Mouse (Mus musculus): Measurements from ENCODE around the gene Vav3. TPM values are rescaled to one million over a fixed set of nuclear protein-coding genes. Genes with fewer than 3 reads are reported as not detected.

The Vav3 gene
- polyA plus RNA-seq, 1 experiment from 2014 or later: 3.3 TPM

DNA sequence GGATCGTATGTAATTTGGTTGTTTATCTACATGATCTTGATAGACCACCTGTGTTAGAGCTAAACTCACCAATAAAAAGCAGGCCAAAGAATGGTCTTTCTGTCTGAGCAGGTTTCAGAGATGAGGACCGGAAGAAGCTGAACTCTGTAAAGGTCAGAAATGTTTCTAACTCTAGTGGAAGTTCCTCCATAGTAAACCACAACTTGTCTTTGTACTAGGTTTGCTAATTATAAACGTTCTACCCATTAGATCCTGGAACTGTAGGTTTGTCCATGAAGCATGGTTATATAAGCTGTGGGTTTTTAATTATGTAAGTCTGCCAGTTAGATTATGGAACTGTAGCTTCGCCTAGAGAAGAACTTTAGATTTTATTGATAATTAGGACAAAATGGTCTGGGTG, 20.3 kb downstream of the Vav3 start:
- DNase-seq (ENCODE audit: low spot score) (no peak), ATAC-seq (ENCODE audit: insufficient number of reproducible peaks, low FRiP score, low TSS enrichment, low read depth) (no peak)
- no peak overlapping the region for H3K4me2 ChIP-seq (ENCODE audit: low read depth, severe bottlenecking)
- H3K9me3 ChIP-seq (ENCODE audit: control insufficient read depth, low read length): no peaks in the 10 kb centered on the region
- no peak overlapping the region for H3K27ac ChIP-seq (replicated peaks; ENCODE audit: low read depth, low read length)
- H3K36me3 ChIP-seq (ENCODE audit: control insufficient read depth, insufficient read depth, low read length): no peaks in the 10 kb centered on the region
- no peaks in the 10 kb centered on the region for H3K27me3 ChIP-seq (ENCODE audit: control insufficient read depth, insufficient read depth, low read length)
- H3K9ac ChIP-seq (ENCODE audit: low read length): no peak overlapping the region
- H3K4me3 ChIP-seq (ENCODE audit: low read depth, low read length): no peak overlapping the region
- H3K4me1 ChIP-seq (ENCODE audit: control insufficient read depth, insufficient read depth, low read length): no peaks in the 10 kb centered on the region
- 66% methylated on average over 4 of the region's 4 CpGs for WGBS

DNA sequence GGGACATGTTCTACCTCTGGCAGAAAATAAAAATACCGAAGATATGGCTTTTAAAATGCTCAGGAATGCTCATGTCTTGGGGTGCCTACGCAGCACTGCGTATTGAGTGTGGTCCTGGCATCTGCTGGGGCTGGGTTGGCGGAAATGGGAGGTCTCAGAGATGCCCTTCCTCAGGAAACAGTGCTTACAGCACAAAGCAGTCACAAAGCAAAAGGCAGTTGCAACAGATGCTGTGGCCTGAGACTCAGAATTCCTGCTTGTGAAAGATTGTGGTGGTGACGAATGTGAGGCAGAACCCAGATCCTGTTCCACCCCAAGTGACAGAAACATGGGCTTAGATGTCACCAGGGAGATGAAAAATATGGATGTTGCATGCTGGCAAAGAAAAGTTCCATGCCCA, 21.4 kb downstream of the Vav3 start:
- Histone ChIP-seq H3K4me2 (ENCODE audit: low read depth, severe bottlenecking) (no peak overlapping the region), H3K4me1 (ENCODE audit: control insufficient read depth, insufficient read depth, low read length) (no peaks in the 10 kb centered on the region), H3K36me3 (ENCODE audit: control insufficient read depth, insufficient read depth, low read length) (no peaks in the 10 kb centered on the region), H3K9me3 (ENCODE audit: control insufficient read depth, low read length) (no peaks in the 10 kb centered on the region), H3K9ac (ENCODE audit: low read length) (no peak overlapping the region), H3K4me3 (ENCODE audit: low read depth, low read length) (no peak overlapping the region), H3K27ac (replicated peaks; ENCODE audit: low read depth, low read length) (no peak overlapping the region), H3K27me3 (ENCODE audit: control insufficient read depth, insufficient read depth, low read length) (no peaks in the 10 kb centered on the region)
- no peak for DNase-seq (ENCODE audit: low spot score)
- ATAC-seq (ENCODE audit: insufficient number of reproducible peaks, low FRiP score, low TSS enrichment, low read depth): no peak
- 86% methylated on average over 5 of the region's 5 CpGs for WGBS

DNA sequence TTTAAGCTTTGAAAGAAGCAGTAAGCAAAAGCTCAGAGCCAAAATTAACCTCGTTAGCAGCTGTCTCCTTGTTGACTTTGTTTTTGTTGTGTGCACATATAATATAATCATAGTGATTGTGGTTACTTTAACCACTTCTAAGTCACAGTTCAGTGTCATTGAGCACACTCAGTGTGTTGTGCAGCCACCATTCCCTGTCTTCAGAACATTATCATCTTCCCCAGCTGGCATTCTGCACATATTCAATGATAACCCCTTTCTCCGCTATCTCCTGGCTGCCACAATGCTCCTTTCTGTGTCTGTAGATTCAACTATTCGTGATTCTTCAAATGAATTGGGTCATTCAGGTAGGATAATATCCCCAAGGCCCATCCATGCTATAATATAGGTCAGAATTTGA, 21.9 kb downstream of the Vav3 start:
- Histone ChIP-seq H3K4me1 (ENCODE audit: control insufficient read depth, insufficient read depth, low read length) (no peaks in the 10 kb centered on the region), H3K9ac (ENCODE audit: low read length) (no peak overlapping the region), H3K9me3 (ENCODE audit: control insufficient read depth, low read length) (no peaks in the 10 kb centered on the region), H3K27ac (replicated peaks; ENCODE audit: low read depth, low read length) (no peak overlapping the region), H3K27me3 (ENCODE audit: control insufficient read depth, insufficient read depth, low read length) (no peaks in the 10 kb centered on the region), H3K4me3 (ENCODE audit: low read depth, low read length) (no peak overlapping the region), H3K36me3 (ENCODE audit: control insufficient read depth, insufficient read depth, low read length) (no peaks in the 10 kb centered on the region), H3K4me2 (ENCODE audit: low read depth, severe bottlenecking) (no peak overlapping the region)
- ATAC-seq (ENCODE audit: insufficient number of reproducible peaks, low FRiP score, low TSS enrichment, low read depth) (no peak), DNase-seq (ENCODE audit: low spot score) (no peak)
- 91% methylated on average over 3 of the region's 3 CpGs for WGBS

DNA sequence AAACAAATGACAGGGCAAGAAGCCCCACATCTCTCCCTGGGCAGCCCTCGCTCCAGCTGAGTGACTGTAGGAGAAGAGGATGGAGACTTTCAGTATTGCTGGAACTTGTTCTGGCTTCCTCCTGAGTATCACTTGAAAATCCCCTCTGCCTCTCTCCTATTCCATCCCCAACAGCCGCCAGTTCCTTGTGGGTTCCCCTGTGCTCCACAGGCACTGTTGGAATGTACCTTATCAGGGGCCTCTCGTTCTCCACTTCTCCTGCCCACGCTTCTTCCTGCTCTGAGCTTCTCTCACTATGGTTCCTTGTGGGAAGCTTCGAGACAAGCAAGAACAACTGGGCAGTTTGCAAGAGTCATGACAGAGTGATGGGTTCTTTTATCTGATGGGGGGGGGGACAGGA, 23.1 kb downstream of the Vav3 start:
- Histone ChIP-seq H3K4me3 (ENCODE audit: low read depth, low read length) (no peak overlapping the region), H3K9me3 (ENCODE audit: control insufficient read depth, low read length) (no peaks in the 10 kb centered on the region), H3K9ac (ENCODE audit: low read length) (no peak overlapping the region), H3K36me3 (ENCODE audit: control insufficient read depth, insufficient read depth, low read length) (no peaks in the 10 kb centered on the region), H3K27me3 (ENCODE audit: control insufficient read depth, insufficient read depth, low read length) (no peaks in the 10 kb centered on the region), H3K27ac (replicated peaks; ENCODE audit: low read depth, low read length) (no peak overlapping the region), H3K4me2 (ENCODE audit: low read depth, severe bottlenecking) (no peak overlapping the region), H3K4me1 (ENCODE audit: control insufficient read depth, insufficient read depth, low read length) (no peaks in the 10 kb centered on the region)
- WGBS: 70% methylated on average over 5 of the region's 5 CpGs
- no peak for ATAC-seq (ENCODE audit: insufficient number of reproducible peaks, low FRiP score, low TSS enrichment, low read depth)
- DNase-seq (ENCODE audit: low spot score): no peak

DNA sequence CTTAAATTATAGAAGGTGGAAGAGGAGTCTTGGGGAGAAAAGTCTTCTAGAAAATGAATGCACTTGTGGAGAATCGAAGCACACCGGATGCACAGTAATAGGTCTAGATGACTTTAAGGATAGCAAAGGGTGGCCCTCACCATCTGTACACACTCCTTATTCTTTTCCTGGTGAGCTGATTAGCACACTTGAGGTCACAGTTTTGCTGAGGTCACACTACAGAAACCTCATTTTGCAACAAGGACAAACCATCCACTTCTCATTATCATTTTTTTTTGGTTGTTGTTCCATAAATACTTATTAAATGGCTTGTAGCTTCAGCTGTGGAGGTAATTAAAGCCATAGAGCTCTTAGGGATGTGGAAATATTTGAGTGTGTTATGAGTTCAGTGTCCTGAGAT, 25.4 kb downstream of the Vav3 start:
- DNase-seq (ENCODE audit: low spot score) (no peak), ATAC-seq (ENCODE audit: insufficient number of reproducible peaks, low FRiP score, low TSS enrichment, low read depth) (no peak)
- Histone ChIP-seq H3K9ac (ENCODE audit: low read length) (no peak overlapping the region), H3K4me1 (ENCODE audit: control insufficient read depth, insufficient read depth, low read length) (no peaks in the 10 kb centered on the region), H3K4me2 (ENCODE audit: low read depth, severe bottlenecking) (no peak overlapping the region), H3K4me3 (ENCODE audit: low read depth, low read length) (no peak overlapping the region), H3K9me3 (ENCODE audit: control insufficient read depth, low read length) (no peaks in the 10 kb centered on the region), H3K27me3 (ENCODE audit: control insufficient read depth, insufficient read depth, low read length) (no peaks in the 10 kb centered on the region), H3K36me3 (ENCODE audit: control insufficient read depth, insufficient read depth, low read length) (no peaks in the 10 kb centered on the region), H3K27ac (replicated peaks; ENCODE audit: low read depth, low read length) (no peak overlapping the region)
- WGBS: 90% methylated on average over 2 of the region's 2 CpGs

DNA sequence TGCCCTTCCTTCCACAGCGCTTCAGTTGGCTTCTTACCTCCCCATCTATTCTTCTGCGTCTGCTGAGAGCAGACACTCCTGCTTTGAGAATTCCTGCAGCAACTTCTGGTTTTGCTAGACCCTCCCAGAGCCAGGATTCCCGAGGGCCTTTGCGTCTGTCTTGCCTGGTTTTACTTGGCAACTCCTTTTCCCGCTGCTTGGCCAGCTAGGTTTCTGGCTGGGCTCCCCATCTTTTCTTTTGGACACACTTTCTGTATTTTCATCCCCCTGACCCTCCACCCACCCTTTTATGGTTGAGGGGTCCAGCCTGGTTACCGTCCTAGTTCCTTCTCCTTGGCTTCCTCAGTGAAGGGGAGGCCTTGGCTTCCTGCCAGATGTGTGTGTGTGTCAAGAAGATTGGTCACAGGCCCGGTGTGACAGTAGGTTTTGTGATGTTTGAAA, 26.0 kb downstream of the Vav3 start:
- no peak overlapping the region for H3K27ac ChIP-seq (replicated peaks; ENCODE audit: low read depth, low read length)
- WGBS: 62% methylated on average over 7 of the region's 7 CpGs
- DNase-seq (ENCODE audit: low spot score): no peak

DNA sequence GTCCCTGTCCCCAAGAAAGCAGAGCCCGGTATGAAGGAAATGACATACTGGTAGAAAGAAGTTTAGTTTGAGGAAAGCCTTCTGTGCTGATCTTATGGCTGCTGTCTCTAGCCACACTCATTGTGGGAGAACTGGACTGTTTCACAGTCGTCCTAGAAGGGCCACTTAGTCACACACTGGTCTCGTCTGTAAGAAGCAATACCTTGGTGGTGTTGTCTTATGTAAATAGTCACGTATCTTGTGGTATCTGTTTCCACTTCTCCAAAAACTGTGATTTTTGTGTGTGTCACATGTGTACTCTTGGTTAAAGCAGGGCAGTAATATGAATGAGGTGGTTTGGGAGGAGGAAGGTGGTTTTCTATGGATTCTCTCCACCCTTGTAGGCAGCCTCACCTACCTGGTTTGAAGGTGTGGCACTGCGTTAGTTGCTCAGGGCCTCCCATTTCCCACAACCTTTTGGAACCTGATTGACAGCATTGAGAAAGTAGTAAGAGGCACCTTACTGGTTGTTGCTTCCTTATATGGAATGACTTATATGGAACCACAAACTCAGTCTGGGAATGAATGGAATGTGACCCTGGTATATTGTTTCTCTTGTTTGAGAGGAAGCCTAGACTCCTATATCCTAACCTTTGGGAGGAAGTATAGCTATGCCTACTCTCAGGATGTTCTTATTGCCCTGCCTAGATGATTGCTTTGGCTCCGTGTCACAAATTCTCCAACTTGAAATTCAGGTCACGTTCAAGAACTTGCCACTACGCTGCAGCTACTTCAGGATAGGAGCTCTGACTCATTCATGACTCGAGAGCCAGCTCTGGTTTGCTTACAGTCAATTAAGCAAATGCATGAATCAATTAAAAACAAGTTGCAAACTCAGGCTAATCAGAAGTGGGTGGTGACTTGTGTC, 28.2 kb downstream of the Vav3 start:
- WGBS: 76% methylated on average over 9 of the region's 9 CpGs

More for the DNA sequence above, 26.0 kb downstream of the Vav3 start:
- Histone ChIP-seq H3K4me3 (ENCODE audit: low read depth, low read length) (no peak overlapping the region), H3K9me3 (ENCODE audit: control insufficient read depth, low read length) (no peaks in the 10 kb centered on the region), H3K4me2 (ENCODE audit: low read depth, severe bottlenecking) (no peak overlapping the region), H3K27me3 (ENCODE audit: control insufficient read depth, insufficient read depth, low read length) (no peaks in the 10 kb centered on the region), H3K9ac (ENCODE audit: low read length) (no peak overlapping the region), H3K36me3 (ENCODE audit: control insufficient read depth, insufficient read depth, low read length) (no peaks in the 10 kb centered on the region), H3K4me1 (ENCODE audit: control insufficient read depth, insufficient read depth, low read length) (no peaks in the 10 kb centered on the region)
- ATAC-seq (ENCODE audit: insufficient number of reproducible peaks, low FRiP score, low TSS enrichment, low read depth): no peak

DNA sequence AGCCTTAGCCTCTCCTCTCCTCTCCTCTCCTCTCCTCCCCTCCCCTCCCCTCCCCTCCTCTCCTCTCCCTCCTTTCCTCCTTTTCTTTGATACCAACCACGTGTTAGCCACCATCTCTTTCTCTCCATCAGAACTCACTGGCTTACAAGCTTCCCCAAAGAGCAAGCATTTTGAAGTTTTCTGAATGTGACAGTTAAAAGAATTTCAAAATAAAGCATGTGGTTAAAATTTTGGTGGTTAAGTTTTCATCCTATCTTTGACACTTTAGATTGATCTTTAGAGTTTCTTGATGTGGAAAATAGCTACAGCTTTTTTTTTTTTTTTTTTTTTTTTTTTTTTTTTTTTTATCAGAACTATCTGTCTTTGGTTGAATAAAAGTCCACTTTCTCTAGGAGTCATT, 31.1 kb downstream of the Vav3 start:
- Histone ChIP-seq H3K27me3 (ENCODE audit: control insufficient read depth, insufficient read depth, low read length) (no peaks in the 10 kb centered on the region), H3K4me1 (ENCODE audit: control insufficient read depth, insufficient read depth, low read length) (no peaks in the 10 kb centered on the region), H3K9me3 (ENCODE audit: control insufficient read depth, low read length) (no peaks in the 10 kb centered on the region), H3K4me2 (ENCODE audit: low read depth, severe bottlenecking) (no peak overlapping the region), H3K4me3 (ENCODE audit: low read depth, low read length) (no peak overlapping the region), H3K36me3 (ENCODE audit: control insufficient read depth, insufficient read depth, low read length) (no peaks in the 10 kb centered on the region), H3K27ac (replicated peaks; ENCODE audit: low read depth, low read length) (no peak overlapping the region), H3K9ac (ENCODE audit: low read length) (no peak overlapping the region)
- no CpG with 5 or more reads among the region's 1 CpGs for WGBS
- no peak for ATAC-seq (ENCODE audit: insufficient number of reproducible peaks, low FRiP score, low TSS enrichment, low read depth)
- DNase-seq (ENCODE audit: low spot score): no peak

More for the DNA sequence above, 28.2 kb downstream of the Vav3 start:
- H3K36me3 ChIP-seq (ENCODE audit: control insufficient read depth, insufficient read depth, low read length): no peaks in the 10 kb centered on the region
- no peak overlapping the region for H3K4me3 ChIP-seq (ENCODE audit: low read depth, low read length)
- DNase-seq (ENCODE audit: low spot score): no peak
- H3K4me1 ChIP-seq (ENCODE audit: control insufficient read depth, insufficient read depth, low read length): no peaks in the 10 kb centered on the region
- H3K4me2 ChIP-seq (ENCODE audit: low read depth, severe bottlenecking): no peak overlapping the region
- no peak for ATAC-seq (ENCODE audit: insufficient number of reproducible peaks, low FRiP score, low TSS enrichment, low read depth)
- H3K27me3 ChIP-seq (ENCODE audit: control insufficient read depth, insufficient read depth, low read length): no peaks in the 10 kb centered on the region
- no peak overlapping the region for H3K9ac ChIP-seq (ENCODE audit: low read length)
- H3K27ac ChIP-seq (replicated peaks; ENCODE audit: low read depth, low read length): no peak overlapping the region
- H3K9me3 ChIP-seq (ENCODE audit: control insufficient read depth, low read length): no peaks in the 10 kb centered on the region

DNA sequence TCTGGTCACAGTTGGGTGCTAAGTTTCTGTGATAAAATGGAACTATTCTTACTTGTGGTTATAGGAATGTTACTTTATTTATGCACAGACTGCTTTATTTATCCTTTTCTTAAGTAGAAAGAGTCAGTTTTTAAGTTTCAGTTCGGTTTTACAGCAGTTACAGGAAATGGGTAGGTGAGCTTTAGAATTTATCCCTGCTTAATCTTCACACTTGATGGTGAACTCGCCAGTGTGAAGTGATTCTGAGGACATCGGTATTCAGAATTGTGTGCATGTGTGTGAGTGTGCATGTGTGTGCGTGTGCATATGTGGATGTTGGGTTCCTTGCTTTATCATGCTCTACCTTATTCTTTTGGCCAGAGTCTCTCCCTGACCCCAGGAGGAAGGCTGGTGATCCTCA, 32.2 kb downstream of the Vav3 start:
- no peak for DNase-seq (ENCODE audit: low spot score)
- no peak overlapping the region for H3K4me2 ChIP-seq (ENCODE audit: low read depth, severe bottlenecking)
- WGBS: 88% methylated on average over 4 of the region's 4 CpGs
- H3K4me1 ChIP-seq (ENCODE audit: control insufficient read depth, insufficient read depth, low read length): no peaks in the 10 kb centered on the region
- no peaks in the 10 kb centered on the region for H3K27me3 ChIP-seq (ENCODE audit: control insufficient read depth, insufficient read depth, low read length)
- no peaks in the 10 kb centered on the region for H3K9me3 ChIP-seq (ENCODE audit: control insufficient read depth, low read length)
- H3K27ac ChIP-seq (replicated peaks; ENCODE audit: low read depth, low read length): no peak overlapping the region
- H3K36me3 ChIP-seq (ENCODE audit: control insufficient read depth, insufficient read depth, low read length): no peaks in the 10 kb centered on the region
- ATAC-seq (ENCODE audit: insufficient number of reproducible peaks, low FRiP score, low TSS enrichment, low read depth): no peak
- no peak overlapping the region for H3K4me3 ChIP-seq (ENCODE audit: low read depth, low read length)
- H3K9ac ChIP-seq (ENCODE audit: low read length): no peak overlapping the region

Measured in limb, embryonic 11.5 days (tissue).